Mouse (Mus musculus) left cerebral cortex, postnatal 36 days (tissue): ENCODE measurements at regions not wholly inside any gene's neighbourhood (a gene's known extent, or its start where the extent isn't known, plus 50 kb on each side); places are given as distances from the start of the nearest gene placed in this dataset.
"Not testable (repeated sequence)": the region's sequence is repeated elsewhere in the genome, so short reads cannot be mapped to it uniquely, and the experiment has no call there.

Experiments used
- DNase-seq, 2 experiments: peaks; one replicate each; pipeline ENCODE4 v3.0.0; 2021 to 2022; ENCODE audit warnings: low spot score in 2 of 2, mixed read lengths in 1 of 2
- intact Hi-C: fragments of 180-260 bp; cut with DNase I; formaldehyde crosslinking; loops from one replicate; pipeline ENCODE4 v1.15.1; 2025

DNA sequence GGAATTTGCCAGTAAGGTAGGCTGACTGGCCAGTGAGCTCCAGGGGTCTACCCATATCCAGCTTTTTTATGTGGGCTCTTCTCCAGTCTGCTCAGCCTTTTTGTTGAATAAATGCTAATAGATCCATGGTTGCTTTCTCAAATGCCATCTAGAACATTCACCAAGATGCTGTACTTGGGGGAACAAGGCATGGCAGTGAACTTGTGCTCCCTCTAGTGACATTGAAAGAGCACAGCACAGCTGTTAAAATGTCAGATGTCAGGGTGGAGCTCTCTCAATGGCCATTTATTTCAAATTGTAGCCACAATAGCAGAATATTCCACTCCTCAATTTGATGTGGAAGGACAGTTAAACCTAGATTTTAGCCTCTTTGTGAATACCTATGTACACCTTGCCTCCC lies 86.3 kb downstream of the Kcnk1 start:
- no peak for DNase-seq

GRCm38 (mm10) chr8:126082827-126083226 lies 87.9 kb downstream of the Kcnk1 start:
- DNase-seq, result no peak
- intact Hi-C loops, result no loop called here

More for the DNA sequence above, 86.3 kb downstream of the Kcnk1 start:
- intact Hi-C loops, result loop anchor here (1.0 kb wide), 1 partner anchor 129 kb away; no protein-coding TSS in a partner anchor

DNA sequence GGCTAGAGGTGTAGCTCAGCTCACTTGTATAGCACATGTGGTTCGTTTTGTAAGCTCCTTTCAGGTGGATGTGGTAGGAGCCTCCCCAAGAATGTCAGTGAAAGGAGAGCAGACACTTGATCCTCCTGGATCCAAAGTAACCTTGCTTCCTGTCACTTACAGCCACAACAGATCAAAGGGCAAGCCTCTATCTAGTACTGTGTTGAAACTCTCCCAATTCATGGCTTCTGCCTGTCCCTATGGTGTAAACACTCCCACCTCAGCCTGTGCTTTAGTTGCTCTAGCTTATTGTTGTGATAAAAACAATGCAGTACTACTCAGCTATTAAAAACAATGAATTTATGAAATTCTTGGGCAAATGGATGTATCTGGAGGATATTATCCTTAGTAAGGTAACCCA lies 95.8 kb downstream of the Kcnk1 start:
- intact Hi-C loops, result no loop called here
- no peak for DNase-seq

DNA sequence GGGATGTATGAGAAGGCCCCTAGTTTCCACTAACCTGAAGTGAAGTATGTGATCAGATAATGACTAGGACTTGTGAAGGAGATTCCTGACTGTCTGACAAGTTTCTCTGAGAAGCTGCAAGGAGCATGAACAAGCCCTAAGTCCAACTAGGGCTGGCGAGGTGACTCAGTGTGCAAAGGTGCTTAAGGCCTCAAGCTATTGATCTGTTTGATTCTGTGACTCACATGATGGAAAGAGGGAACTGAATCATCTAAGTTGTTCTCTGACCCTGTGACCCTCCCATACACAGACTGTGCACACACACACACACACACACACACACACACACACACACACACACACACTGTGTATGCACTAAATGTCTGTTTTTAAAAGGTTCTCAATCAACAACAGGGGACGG lies 99.0 kb downstream of the Kcnk1 start:
- DNase-seq, result no peak
- intact Hi-C loops, result no loop called here

- intact Hi-C loops, result loop anchor here (5.0 kb wide), 1 partner anchor 116 kb away; no protein-coding TSS in a partner anchor
Observed at GRCm38 (mm10) chr8:126096056-126096455, 101.1 kb downstream of the Kcnk1 start.

GRCm38 (mm10) chr8:126096636-126097170 lies 101.7 kb downstream of the Kcnk1 start:
- intact Hi-C loops, result loop anchor here (5.0 kb wide), 1 partner anchor 116 kb away; no protein-coding TSS in a partner anchor
- peak; percentile 38 to 56 for DNase-seq

More at GRCm38 (mm10) chr8:126096056-126096455, 101.1 kb downstream of the Kcnk1 start:
- DNase-seq, result peak; percentile 11 to 19

DNA sequence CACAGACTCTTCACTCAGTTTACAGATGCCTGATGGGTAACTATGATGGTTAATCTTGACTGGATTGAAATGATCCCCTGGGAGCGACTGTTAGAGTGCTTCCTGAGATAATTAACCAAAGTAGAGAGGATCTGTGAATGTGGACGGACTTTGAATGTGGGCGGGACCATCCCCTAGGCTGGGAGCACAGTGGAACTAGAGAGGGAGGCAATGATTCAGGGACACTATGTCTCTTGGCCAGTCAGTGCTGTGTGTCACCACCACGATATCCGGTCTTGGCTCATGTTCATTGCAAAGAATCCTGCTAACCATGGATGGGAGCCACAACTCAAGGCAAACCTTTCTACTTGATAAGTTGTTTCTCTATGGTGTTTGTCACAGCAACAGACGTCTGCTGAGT lies 103.9 kb downstream of the Kcnk1 start:
- intact Hi-C loops, result loop anchor here (5.0 kb wide), 1 partner anchor 113 kb away; no protein-coding TSS in a partner anchor
- no peak for DNase-seq

DNA sequence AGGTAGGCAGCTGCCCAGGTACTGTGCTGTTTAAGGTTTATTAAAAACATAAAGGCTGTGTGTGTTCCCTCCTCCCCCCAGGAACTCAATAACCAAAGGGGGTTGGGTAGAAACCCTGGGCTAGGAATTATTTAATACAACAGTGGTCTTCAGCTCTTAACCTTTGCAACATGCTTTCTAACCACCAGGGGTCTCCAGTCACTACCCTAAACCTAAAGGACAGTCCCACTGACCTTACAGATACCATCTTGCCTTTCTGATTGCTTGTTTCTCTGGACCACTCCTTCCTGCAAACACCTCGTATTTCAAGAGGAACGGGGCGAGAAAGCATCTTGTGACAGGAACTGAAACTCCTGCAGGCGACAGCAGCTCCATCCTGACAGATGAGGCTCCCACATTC lies 104.9 kb downstream of the Kcnk1 start:
- intact Hi-C loops, result loop anchor here (5.0 kb wide), 1 partner anchor 112 kb away; no protein-coding TSS in a partner anchor
- no peak for DNase-seq

DNA sequence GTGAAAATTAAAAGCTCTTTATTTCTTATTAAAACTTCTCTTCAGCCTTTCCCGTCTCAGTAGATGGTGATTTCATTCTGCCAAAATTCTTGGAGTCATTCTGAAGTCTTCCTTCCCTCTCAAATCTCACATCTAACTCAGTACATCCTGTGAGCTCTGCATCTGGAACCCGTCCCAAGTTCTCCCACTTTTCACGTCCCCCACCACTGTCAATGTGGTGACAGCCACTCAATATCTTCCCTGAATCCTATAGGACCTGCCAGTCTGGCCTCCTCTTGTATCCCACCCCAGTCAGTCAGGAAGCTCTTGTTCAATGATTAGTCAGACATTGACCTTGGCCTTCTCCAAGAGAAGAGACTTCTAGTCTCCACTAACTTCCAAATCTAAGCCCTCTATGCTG lies 110.1 kb downstream of the Kcnk1 start:
- DNase-seq, result no peak
- intact Hi-C loops, result no loop called here

- intact Hi-C loops, result no loop called here
Observed at GRCm38 (mm10) chr8:126126041-126126440, 131.1 kb downstream of the Kcnk1 start.

DNA sequence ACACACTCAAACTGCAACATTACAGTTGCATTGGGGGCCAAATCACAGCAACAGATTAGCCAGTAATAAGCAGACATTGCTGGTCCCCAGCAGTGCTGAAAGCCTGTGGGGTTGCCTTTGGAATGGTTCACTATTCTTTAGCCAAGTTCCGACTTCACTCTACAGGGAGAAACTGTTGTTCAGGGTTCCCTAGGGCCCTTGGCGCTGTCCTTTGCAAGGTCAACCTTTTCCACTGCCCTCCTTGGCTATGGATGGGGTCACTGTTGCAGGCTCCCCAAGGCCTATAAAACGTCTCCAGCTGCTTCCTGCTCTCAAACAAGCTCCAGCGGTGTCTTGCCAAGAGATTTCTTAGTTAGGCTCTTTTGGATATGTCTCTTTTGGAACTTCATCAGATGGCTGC lies 137.1 kb downstream of the Kcnk1 start:
- DNase-seq, result no peak
- intact Hi-C loops, result no loop called here

More at GRCm38 (mm10) chr8:126126041-126126440, 131.1 kb downstream of the Kcnk1 start:
- no peak for DNase-seq

DNA sequence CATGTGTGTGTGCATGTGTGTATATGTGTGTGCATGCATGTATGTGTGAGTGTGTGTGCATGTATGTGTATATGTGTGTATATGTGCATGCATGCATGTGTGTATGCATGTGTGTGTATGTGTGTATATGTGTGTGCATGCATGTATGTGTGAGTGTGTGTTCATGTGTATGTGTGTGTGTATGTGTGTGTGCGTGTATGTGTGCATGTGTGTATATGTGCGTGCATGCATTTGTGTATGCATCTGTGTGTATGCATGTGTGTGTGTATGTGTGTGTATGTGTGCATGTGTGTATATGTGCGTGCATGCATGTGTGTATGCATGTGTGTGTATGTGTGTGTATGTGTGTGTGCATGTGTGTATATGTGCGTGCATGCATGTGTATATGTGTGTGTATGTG lies 137.9 kb downstream of the Kcnk1 start:
- intact Hi-C loops, DNase-seq: not testable (repeated sequence)

- intact Hi-C loops, result no loop called here
- DNase-seq, result no peak
Observed at GRCm38 (mm10) chr8:126135100-126135499, 140.1 kb downstream of the Kcnk1 start.

DNA sequence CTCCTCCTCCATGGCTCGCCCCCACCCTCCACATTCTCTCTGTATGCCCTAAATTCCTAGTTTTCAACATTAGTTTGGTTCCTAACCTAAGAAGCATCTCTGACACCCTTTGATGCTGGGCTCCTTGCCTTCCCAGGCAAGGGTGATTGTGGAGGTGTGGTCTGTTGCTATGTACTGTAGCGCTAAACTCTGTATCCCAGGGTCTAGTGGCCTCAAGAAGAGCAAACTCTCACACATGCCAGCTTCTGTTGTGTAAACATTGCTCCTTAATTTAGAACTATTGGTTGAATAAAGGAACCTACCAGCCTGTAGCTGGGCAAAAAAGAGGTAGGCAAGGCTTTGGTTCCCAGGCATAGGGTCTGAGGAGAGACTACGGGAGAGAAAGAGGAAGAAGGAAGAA lies 140.6 kb downstream of the Kcnk1 start:
- DNase-seq, result no peak
- intact Hi-C loops, result no loop called here

DNA sequence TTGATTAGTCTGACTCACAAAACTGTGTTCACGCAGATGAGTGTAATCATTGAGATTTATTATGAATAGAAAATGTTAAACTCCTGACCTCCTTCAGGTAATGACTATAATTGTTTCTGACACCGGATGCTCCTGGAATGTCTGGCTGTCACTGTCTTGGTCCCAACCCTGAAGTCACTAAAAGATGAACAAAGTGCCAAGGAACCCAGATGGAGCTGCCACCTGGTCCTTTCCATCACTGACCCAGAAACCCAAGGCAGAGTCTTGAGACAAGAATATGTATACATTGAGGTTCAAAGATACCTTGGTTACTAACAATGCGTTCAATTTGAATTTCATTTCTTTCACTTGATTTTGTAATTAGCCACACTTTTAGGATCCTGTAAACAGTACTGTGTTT lies 142.0 kb downstream of the Kcnk1 start:
- DNase-seq, result no peak
- intact Hi-C loops, result no loop called here

- DNase-seq, result no peak
- intact Hi-C loops, result no loop called here
Observed at GRCm38 (mm10) chr8:126137452-126137851, 142.5 kb downstream of the Kcnk1 start.

GRCm38 (mm10) chr8:126138645-126139545 lies 143.9 kb downstream of the Kcnk1 start:
- peak in 1 of 2 experiments; percentile 37 for DNase-seq
- intact Hi-C loops, result no loop called here

- no peak for DNase-seq
- intact Hi-C loops, result no loop called here
Observed at GRCm38 (mm10) chr8:126139546-126139870, 144.5 kb downstream of the Kcnk1 start.

- DNase-seq, result no peak
- intact Hi-C loops, result no loop called here
Observed at GRCm38 (mm10) chr8:126140998-126141397, 146.0 kb downstream of the Kcnk1 start.

DNA sequence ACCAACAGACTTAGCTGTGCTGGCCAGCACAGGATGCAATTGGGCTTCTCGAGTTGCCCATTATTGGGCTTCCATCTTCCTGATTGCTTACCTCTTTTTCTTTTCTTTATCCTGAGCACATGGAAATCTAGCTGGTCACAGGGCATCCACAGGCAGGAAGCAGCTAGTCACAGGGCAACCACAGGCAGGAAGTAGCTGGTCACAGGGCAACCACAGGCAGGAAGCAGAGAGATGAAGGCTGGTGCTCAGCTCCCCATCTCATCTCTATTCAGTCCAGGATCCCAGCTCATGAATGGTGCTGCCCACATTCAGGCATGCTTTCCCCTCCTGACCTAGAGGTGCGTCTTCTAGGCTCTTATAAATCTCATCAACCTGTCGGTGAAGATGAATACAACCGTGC lies 146.8 kb upstream of the Slc35f3 start:
- no peak for DNase-seq
- intact Hi-C loops, result no loop called here

DNA sequence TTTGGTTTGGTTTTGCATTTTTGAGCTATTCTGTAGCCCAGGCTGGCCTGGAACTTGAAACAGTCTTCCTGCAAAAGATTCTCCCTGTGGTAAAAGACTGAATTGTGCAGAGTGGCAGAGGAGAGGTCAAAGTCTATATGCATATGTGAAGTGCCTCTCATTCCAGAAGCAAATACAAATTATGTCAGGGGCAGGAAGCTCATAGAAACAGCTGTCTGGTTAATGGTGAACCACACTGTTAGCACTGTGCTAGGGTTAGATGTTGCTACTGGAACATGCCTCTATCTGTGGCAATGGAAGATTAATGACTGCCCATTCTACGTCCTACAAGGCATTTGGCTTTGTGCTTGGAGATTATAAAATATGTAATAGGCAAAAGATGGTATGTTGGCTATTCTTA lies 144.4 kb upstream of the Slc35f3 start:
- intact Hi-C loops, result no loop called here
- no peak for DNase-seq
